Mouse (Mus musculus) hindbrain, embryonic 10.5 days (tissue): Measurements from ENCODE around the gene Nptxr. TPM values are rescaled to one million over a fixed set of nuclear protein-coding genes. Genes with fewer than 3 reads are reported as not detected.

ENCODE experiments used
- DNase-seq: peaks from one replicate; pipeline ENCODE4 v3.0.0-alpha.2; 2017; ENCODE audit warnings: low spot score
- H3K27ac ChIP-seq: fragments of 300-500 bp; sonication (generic); 2 replicates; pipeline ENCODE4 v1.5.1; 2016; ENCODE audit warnings: mild to moderate bottlenecking, moderate library complexity
- H3K27me3 ChIP-seq: fragments of 300-500 bp; sonication (generic); 2 replicates; pipeline ENCODE4 v1.6.1; 2016; ENCODE audit warnings: mild to moderate bottlenecking; ENCODE audit not compliant: poor library complexity, insufficient read depth, severe bottlenecking
- H3K36me3 ChIP-seq: fragments of 300-500 bp; sonication (generic); 2 replicates; pipeline ENCODE4 v1.6.1; 2016; ENCODE audit warnings: mild to moderate bottlenecking, moderate library complexity
- H3K4me1 ChIP-seq: fragments of 300-500 bp; sonication (generic); replicated peaks from 2 replicates; pipeline ENCODE4 v1.6.1; 2016; ENCODE audit warnings: mild to moderate bottlenecking
- H3K4me3 ChIP-seq: fragments of 300-500 bp; sonication (generic); 2 replicates; pipeline ENCODE4 v1.5.1; 2016; ENCODE audit warnings: mild to moderate bottlenecking, moderate library complexity
- H3K9me3 ChIP-seq: fragments of 300-500 bp; sonication (generic); 2 replicates; pipeline ENCODE4 v1.6.1; 2016; ENCODE audit warnings: mild to moderate bottlenecking, moderate library complexity
- WGBS: fragments of 180-500 bp; shearing (Covaris S2); methylation state at CpG from one replicate; pipeline ENCODE4 v1.1.7; 2016; 5-methylcytosine and 5-hydroxymethylcytosine counted together
- polyA plus RNA-seq: library from polyadenylated mRNA; unstranded; fragments of >200 nt; fragmentation: Nextera tagmentation; extraction: Ambion mirVana; gene quantifications from 2 replicates; pipeline ENCODE4 v1.2.1, GENCODE M21; 2016

Nptxr gene
- polyA plus RNA-seq: 2.2 and 4.6 TPM in 2 replicates

DNA sequence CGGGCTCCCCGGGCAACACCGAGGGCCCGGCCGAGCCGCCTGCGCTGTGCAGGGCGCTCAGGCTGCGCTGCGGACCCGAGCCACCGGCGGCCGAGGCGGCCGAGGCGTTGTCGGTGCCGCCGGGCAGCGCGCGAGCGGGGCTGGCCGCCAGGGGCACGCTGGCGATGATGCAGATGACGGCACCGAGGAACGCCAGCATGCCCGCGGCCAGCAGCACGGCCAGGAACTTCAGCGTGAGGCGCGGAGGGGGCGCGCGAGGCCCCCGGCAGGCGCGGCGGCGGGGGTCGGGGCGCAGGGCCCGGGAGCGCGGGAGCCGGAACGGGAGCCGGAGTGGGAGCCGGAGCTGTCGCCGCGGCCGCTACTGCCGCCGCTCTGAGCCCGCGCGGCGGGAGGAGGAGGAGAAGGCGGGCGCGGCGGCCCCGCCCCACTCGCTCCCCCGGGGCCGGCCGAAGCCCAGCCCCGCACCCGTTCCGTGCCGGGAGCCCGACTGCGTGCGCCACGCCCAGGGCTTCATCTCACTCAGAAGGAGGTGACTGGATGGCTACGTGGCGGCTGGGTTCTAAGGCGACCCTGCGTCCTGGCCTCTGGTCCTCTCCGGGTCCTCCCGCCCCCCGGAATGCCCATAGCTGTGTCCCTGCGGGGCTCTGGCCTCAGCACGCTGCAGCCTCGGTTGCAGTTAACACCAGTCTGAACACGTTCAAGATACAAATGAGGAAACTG lies at the start of gene Nptxr:
TSS of gene Nptxr (minus strand) at position 415 of the 720 bp plus-strand sequence.
- Histone ChIP-seq H3K27me3 (peaks cover 81% of the 10 kb centered on the region), H3K4me1 (peaks cover 21% of the 10 kb centered on the region), H3K4me3 (peak within 1 kb of the TSS; percentile 70), H3K27ac (peak within 1 kb of the TSS; percentile 86), H3K36me3 (no peaks in the 10 kb centered on the region), H3K9me3 (no peaks in the 10 kb centered on the region)
- DNase-seq: peak; percentile 66
- under 1% methylated on average over 86 of the region's 91 CpGs for WGBS

DNA sequence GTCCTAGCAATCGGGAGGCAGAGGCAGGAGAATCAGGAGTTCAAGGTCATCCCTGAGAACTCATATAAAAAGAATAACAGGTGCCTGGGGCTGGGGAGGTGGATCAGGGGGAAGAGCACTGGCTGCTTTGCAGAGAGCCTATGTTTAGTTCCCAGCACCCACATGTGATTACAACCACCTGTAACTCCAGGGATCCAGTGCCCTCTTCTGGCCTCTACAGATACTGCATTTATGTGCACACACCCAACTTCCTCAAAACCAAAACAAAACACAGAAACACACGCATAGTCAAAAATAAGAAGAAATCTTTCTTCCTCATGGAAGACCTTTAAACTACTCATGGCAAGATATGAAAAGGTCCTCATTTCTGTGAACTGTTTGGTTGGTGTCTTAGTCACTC lies 45.6 kb upstream of the Nptxr start:
- DNase-seq: no peak
- no peaks in the 10 kb centered on the region for H3K36me3 ChIP-seq
- 90% methylated on average over 2 of the region's 2 CpGs for WGBS

DNA sequence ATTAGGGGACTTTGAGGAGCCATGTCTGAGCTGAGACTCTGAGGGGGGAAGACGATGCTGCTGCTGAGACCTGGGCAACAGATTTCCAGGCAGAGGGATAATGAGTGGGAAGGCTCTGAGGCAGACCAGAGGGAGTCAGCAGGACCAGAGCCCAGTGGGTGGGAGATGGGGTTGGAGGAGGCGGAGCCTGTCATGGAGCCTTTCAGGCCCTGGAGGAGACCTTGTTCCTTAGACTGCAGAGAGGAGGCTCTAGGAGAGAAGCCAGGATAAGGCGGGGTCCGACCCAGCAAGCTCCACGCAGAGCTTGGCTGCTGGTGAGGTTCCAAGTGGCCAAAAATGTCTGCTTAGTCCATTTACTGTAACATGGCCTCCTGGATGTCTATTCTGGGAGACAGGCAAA lies 42.5 kb upstream of the Nptxr start:
- peak overlapping the region; percentile 43; the same call in 1 of the 2 replicates for H3K27ac ChIP-seq
- H3K36me3 ChIP-seq: no peaks in the 10 kb centered on the region
- H3K4me3 ChIP-seq: no peak overlapping the region
- no peaks in the 10 kb centered on the region for H3K27me3 ChIP-seq
- WGBS: 19% methylated on average over 5 of the region's 5 CpGs
- H3K4me1 ChIP-seq: peaks cover 15% of the 10 kb centered on the region
- DNase-seq: no peak
- H3K9me3 ChIP-seq: no peaks in the 10 kb centered on the region

More for the DNA sequence above, 45.6 kb upstream of the Nptxr start:
- Histone ChIP-seq H3K27me3 (no peaks in the 10 kb centered on the region), H3K9me3 (no peaks in the 10 kb centered on the region), H3K4me3 (no peak overlapping the region), H3K27ac (no peak overlapping the region), H3K4me1 (peaks cover 15% of the 10 kb centered on the region)

GRCm38 (mm10) chr15:79845986-79846385 lies 41.4 kb upstream of the Nptxr start:
- no peak overlapping the region for H3K4me3 ChIP-seq
- H3K4me1 ChIP-seq: peaks cover 15% of the 10 kb centered on the region
- H3K27me3 ChIP-seq: no peaks in the 10 kb centered on the region
- 64% methylated on average over 4 of the region's 4 CpGs for WGBS
- H3K36me3 ChIP-seq: no peaks in the 10 kb centered on the region
- H3K27ac ChIP-seq: no peak overlapping the region
- no peaks in the 10 kb centered on the region for H3K9me3 ChIP-seq
- DNase-seq: no peak

GRCm38 (mm10) chr15:79842985-79843384 lies 38.4 kb upstream of the Nptxr start:
- H3K27me3 ChIP-seq: no peaks in the 10 kb centered on the region
- 86% methylated on average over 3 of the region's 3 CpGs for WGBS
- no peak overlapping the region for H3K4me3 ChIP-seq
- DNase-seq: no peak
- H3K27ac ChIP-seq: no peak overlapping the region
- no peaks in the 10 kb centered on the region for H3K9me3 ChIP-seq
- H3K4me1 ChIP-seq: peaks cover 13% of the 10 kb centered on the region
- H3K36me3 ChIP-seq: no peaks in the 10 kb centered on the region

DNA sequence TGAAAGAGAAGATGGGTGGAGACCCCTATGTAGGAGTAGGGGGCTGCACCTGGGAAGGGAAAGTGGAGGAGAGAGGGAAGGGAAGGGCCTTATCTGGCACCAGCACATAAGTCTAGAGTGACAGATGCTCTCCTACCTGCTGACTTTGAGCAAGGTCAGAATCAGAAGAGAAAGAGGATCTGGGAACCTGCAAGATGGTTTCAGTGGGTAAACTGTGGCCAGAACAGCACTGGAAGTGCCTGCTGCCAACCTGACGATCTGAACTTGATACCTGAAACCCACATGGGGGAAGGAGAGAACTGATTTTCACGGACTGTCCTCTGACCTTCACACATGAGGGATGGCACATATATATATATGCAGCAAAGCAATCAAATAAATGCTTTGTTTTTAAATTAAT lies 35.7 kb upstream of the Nptxr start:
- WGBS: 65% methylated on average over 2 of the region's 2 CpGs
- Histone ChIP-seq H3K4me3 (no peak overlapping the region), H3K27ac (no peak overlapping the region), H3K4me1 (peaks cover 8% of the 10 kb centered on the region), H3K36me3 (no peaks in the 10 kb centered on the region), H3K27me3 (no peaks in the 10 kb centered on the region), H3K9me3 (no peaks in the 10 kb centered on the region)
- no peak for DNase-seq

- peak overlapping the region; percentile 86 for H3K4me3 ChIP-seq
- peak overlapping the region; percentile 97 for H3K27ac ChIP-seq
- no peaks in the 10 kb centered on the region for H3K9me3 ChIP-seq
- DNase-seq: no peak
- no peaks in the 10 kb centered on the region for H3K27me3 ChIP-seq
- peaks cover 52% of the 10 kb centered on the region for H3K4me1 ChIP-seq
- peaks cover 8% of the 10 kb centered on the region for H3K36me3 ChIP-seq
- WGBS: 58% methylated on average over 9 of the region's 9 CpGs
These were observed 30.3 kb upstream of the Nptxr start for GRCm38 (mm10) chr15:79834881-79835260.

DNA sequence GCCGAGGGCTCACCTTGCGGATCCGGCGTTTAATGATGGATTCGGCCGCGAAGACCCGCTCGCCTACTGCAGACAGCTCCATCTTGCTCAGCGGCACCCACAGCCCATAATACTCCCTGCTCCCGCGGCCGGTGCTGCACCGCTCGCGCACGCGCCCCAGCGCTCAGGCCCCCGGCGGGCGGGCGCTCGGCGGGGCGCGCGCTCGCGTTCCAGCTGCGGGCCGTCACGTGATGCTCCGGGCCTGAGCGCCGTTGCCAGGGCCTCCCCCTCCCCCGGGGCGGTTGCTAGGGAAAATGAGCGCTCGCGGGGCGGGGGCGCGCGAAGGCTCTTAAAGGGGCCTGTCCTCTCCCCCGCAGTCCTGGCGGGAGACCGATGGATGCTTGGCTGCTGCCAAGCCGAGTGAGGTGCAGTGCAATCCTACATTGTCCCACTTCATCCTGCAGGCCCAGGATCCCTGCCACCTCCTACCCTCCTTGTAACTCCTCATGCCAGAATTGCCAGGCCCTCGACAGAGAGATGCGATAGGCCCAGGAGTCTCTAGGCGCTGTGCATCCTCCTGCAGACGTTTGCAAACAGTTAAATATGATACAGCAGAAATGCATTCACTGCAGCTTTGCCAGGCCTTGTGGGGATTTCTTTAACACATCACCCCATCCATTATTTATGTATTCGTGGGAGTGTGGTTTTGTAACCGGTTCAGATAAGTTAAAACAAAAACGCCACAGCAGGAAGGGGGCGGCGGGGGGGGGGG lies 29.7 kb upstream of the Nptxr start, which contains the start of the genes Npcd and Cbx6:
TSS of gene Npcd (minus strand) at position 108 of the 751 bp plus-strand sequence.
TSS of gene Cbx6 (minus strand) at position 559 of the 751 bp plus-strand sequence.
- peak; percentile 97 for DNase-seq
- peak within 1 kb of the TSS; percentile 97 for H3K27ac ChIP-seq
- peak within 1 kb of the TSS; percentile 86 for H3K4me3 ChIP-seq
- peaks cover 57% of the 10 kb centered on the region for H3K4me1 ChIP-seq
- H3K36me3 ChIP-seq: peaks cover 8% of the 10 kb centered on the region
- WGBS: under 1% methylated on average over 58 of the region's 58 CpGs
- no peaks in the 10 kb centered on the region for H3K27me3 ChIP-seq
- H3K9me3 ChIP-seq: no peaks in the 10 kb centered on the region

DNA sequence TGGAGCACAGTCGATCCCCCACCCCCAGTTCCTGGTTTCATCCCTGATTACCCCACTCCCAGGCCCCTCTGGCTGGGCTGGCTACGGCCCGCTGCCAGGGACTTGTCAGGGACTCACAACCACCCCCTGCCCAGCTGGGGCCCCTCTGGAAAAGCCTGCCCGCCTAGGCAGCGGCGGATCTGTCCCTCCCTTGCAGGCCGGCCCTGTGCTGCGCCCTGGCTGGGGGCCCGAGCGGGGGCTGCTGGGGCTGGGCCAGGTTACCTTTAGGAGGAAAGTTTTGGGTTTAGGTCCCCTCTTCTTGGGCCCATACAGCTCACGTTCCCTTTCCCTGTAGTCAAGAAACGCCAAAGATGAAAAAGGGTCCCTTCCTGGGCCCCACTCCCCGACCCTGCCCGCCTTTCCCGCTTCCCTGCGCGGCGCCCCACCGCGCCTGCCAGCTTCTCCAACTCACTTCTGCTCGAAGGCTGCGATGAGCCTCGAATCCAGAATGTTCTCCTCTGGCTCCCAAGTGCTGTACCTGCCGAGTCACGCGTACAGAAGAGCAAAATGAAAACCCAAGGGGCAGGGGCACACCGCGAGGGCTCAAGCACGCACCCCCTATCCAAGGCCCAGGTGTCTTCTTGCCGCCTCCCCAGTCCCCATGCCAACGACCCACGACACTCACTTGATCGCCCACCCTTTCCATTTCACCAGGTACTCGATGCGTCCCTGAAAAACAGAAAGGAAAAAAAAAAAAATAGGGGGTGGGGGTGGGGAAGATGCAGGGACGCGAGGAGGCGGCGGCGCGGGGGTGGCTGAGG lies 28.9 kb upstream of the Nptxr start:
- under 1% methylated on average over 41 of the region's 41 CpGs for WGBS

GRCm38 (mm10) chr15:79832064-79832900 lies 27.7 kb upstream of the Nptxr start:
- Histone ChIP-seq H3K27me3 (no peaks in the 10 kb centered on the region), H3K27ac (peak overlapping the region; percentile 97), H3K4me1 (peaks cover 78% of the 10 kb centered on the region), H3K4me3 (peak overlapping the region; percentile 86), H3K9me3 (no peaks in the 10 kb centered on the region), H3K36me3 (peaks cover 25% of the 10 kb centered on the region)
- DNase-seq: peak; percentile 81
- WGBS: 28% methylated on average over 18 of the region's 18 CpGs

More for the DNA sequence above, 28.9 kb upstream of the Nptxr start:
- peak; percentile 36 for DNase-seq
- Histone ChIP-seq H3K4me1 (peaks cover 66% of the 10 kb centered on the region), H3K27me3 (no peaks in the 10 kb centered on the region), H3K9me3 (no peaks in the 10 kb centered on the region), H3K36me3 (peaks cover 14% of the 10 kb centered on the region), H3K4me3 (peak overlapping the region; percentile 86), H3K27ac (peak overlapping the region; percentile 97)

DNA sequence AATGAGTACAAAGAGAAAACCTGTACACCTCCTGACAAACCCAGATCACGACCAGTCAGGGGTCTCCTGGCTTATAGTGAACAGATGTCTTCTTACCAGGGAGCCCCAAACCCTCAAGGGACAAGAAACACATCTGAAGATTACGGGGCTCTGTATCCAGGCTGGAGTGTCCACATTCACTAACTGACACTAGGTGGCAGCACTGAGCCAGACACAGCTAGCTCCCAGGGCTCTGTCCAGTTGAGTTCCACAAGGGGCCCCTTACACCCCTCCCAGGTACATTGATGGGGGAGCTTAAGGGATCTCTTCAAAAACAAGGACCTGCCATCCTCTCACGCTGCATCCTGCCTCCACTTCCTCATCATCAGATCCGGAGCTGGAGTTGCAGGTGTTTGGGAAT lies 25.8 kb upstream of the Nptxr start:
- Histone ChIP-seq H3K27me3 (no peaks in the 10 kb centered on the region), H3K4me3 (0 out of 2 replicates have a peak overlapping the region, but pooled peaks have one; percentile 11), H3K27ac (no peak overlapping the region), H3K9me3 (no peaks in the 10 kb centered on the region), H3K36me3 (peaks cover 42% of the 10 kb centered on the region), H3K4me1 (peaks cover 78% of the 10 kb centered on the region)
- peak; percentile 77 for DNase-seq
- 14% methylated on average over 4 of the region's 4 CpGs for WGBS

- H3K4me1 ChIP-seq: peaks cover 77% of the 10 kb centered on the region
- 0 out of 2 replicates have a peak overlapping the region, but pooled peaks have one; percentile 34 for H3K4me3 ChIP-seq
- H3K27ac ChIP-seq: 0 out of 2 replicates have a peak overlapping the region, but pooled peaks have one; percentile 6
- H3K27me3 ChIP-seq: no peaks in the 10 kb centered on the region
- DNase-seq: no peak
- no peaks in the 10 kb centered on the region for H3K9me3 ChIP-seq
- H3K36me3 ChIP-seq: peaks cover 50% of the 10 kb centered on the region
- WGBS: 74% methylated on average over 5 of the region's 5 CpGs
These were observed 24.9 kb upstream of the Nptxr start for GRCm38 (mm10) chr15:79829431-79829830.
